11 mouse cellular contexts compared by ENCODE assay signal in genomic region chr4:151633795-151634194, GRCm38 (mm10).
"Had no signal": no experiment of that assay in that cellular context is flagged by ENCODE, and none has a peak within 500 bp of the region (broad histone marks: within the 10 kb centered on the region; RNA-seq: fewer than 3 reads in every experiment).

No protein-coding gene starts in this region.

- DNase-seq: retina, postnatal 1 day; right cerebral cortex, adult 18-20 months; right cerebral cortex, postnatal 14 days; right cerebral cortex, postnatal 25 days; right cerebral cortex, postnatal 4 days; thymus, adult 18-20 months; thymus, adult 2 months; thymus, postnatal 14 days; thymus, postnatal 25 days; thymus, postnatal 36 days; thymus, postnatal 4 days had no signal
